In genomic region chr7:66445117-66445905, GRCm38 (mm10) we compare ENCODE assay signal across 24 mouse cellular contexts. TPM values are rescaled to one million over a fixed set of nuclear protein-coding genes. Genes with fewer than 3 reads are reported as not detected.
A peak's percentile ranks its signal among the peaks of the same experiment; 100 is the strongest.
DNase-seq lines count a peak whose midpoint lies in the region; ATAC-seq and TF ChIP-seq lines count a peak whose summit lies in the region.
"Had no signal": no experiment of that assay in that cellular context is flagged by ENCODE, and none has a peak within 500 bp of the region (broad histone marks: within the 10 kb centered on the region; RNA-seq: fewer than 3 reads in every experiment).

No protein-coding gene starts in this region.

- peaks cover 9% of the 10 kb centered on the region for H3K4me1 ChIP-seq in heart, embryonic 12.5 days (replicated peaks)
- H3K4me1 ChIP-seq in megakaryocyte, embryonic 14.5 days, result peaks cover 47% of the 10 kb centered on the region
- H3K4me1 ChIP-seq in embryonic facial prominence, embryonic 10.5 days, result peaks cover 47% of the 10 kb centered on the region

- no peak for ATAC-seq in heart, embryonic 12.5 days (ENCODE audit: insufficient number of reproducible peaks, low FRiP score)
- ATAC-seq in megakaryocyte, adult 5-6 weeks (ENCODE audit: poor library complexity, severe bottlenecking), result no peak
- ATAC-seq: forebrain, embryonic 15.5 days had no signal

- peak; percentile 88 for DNase-seq in heart, adult 11 months
- peak; percentile 22 for DNase-seq in embryonic facial prominence, embryonic 10.5 days (ENCODE audit: low spot score)
- DNase-seq in retina, embryonic 14.5 days (ENCODE audit: low spot score), result peak; percentile 85
- DNase-seq in gastrocnemius, adult 2 months, result no peak
- DNase-seq: adrenal gland, postnatal 25 days; cerebellum, adult 11-12 months; cerebellum, adult 9-11 months; embryo, embryonic 11 days; heart, postnatal 36 days; kidney, adult 8-10 months; kidney, postnatal 4 days; lung, postnatal 36 days; right cerebral cortex, postnatal 25 days had no signal

- H3K9me3 ChIP-seq in heart, embryonic 12.5 days (replicated peaks), result no peaks in the 10 kb centered on the region
- H3K9me3 ChIP-seq in megakaryocyte, embryonic 14.5 days, result no peaks in the 10 kb centered on the region
- H3K9me3 ChIP-seq in embryonic facial prominence, embryonic 10.5 days, result no peaks in the 10 kb centered on the region
- H3K9me3 ChIP-seq: embryonic facial prominence, embryonic 13.5 days; forebrain, embryonic 15.5 days; heart, embryonic 15.5 days; limb, embryonic 13.5 days; stomach, embryonic 15.5 days had no signal

- H3K36me3 ChIP-seq in heart, embryonic 12.5 days, result no peaks in the 10 kb centered on the region
- H3K36me3 ChIP-seq in megakaryocyte, embryonic 14.5 days (replicated peaks; ENCODE audit: low read length), result no peaks in the 10 kb centered on the region
- H3K36me3 ChIP-seq in embryonic facial prominence, embryonic 10.5 days (replicated peaks), result no peaks in the 10 kb centered on the region
- H3K36me3 ChIP-seq: embryonic facial prominence, embryonic 13.5 days; forebrain, embryonic 15.5 days; heart, embryonic 15.5 days; limb, embryonic 13.5 days; stomach, embryonic 15.5 days had no signal

- WGBS in heart, embryonic 12.5 days, result 34% methylated on average over 11 of the region's 11 CpGs
- WGBS in embryonic facial prominence, embryonic 10.5 days, result 18% methylated on average over 11 of the region's 11 CpGs

- H3K27me3 ChIP-seq in heart, embryonic 12.5 days (replicated peaks), result no peaks in the 10 kb centered on the region
- H3K27me3 ChIP-seq in megakaryocyte, embryonic 14.5 days (replicated peaks), result peaks cover 28% of the 10 kb centered on the region
- 0 out of 2 replicates have a peak, but pooled peaks cover 4% of the 10 kb centered on the region for H3K27me3 ChIP-seq in embryonic facial prominence, embryonic 10.5 days (replicated peaks; ENCODE audit: low read depth, poor library complexity, severe bottlenecking)
- H3K27me3 ChIP-seq: embryonic facial prominence, embryonic 13.5 days; forebrain, embryonic 15.5 days; stomach, embryonic 15.5 days had no signal

- H3K9ac ChIP-seq in heart, embryonic 12.5 days, result no peak overlapping the region
- H3K9ac ChIP-seq: embryonic facial prominence, embryonic 13.5 days; forebrain, embryonic 15.5 days; heart, embryonic 15.5 days; hindbrain, embryonic 14.5 days; limb, embryonic 13.5 days; stomach, embryonic 15.5 days had no signal

- H3K27ac ChIP-seq in heart, embryonic 12.5 days (ENCODE audit: poor library complexity, severe bottlenecking), result no peak overlapping the region
- H3K27ac ChIP-seq in embryonic facial prominence, embryonic 10.5 days (replicated peaks), result peak overlapping the region; percentile 68
- H3K27ac ChIP-seq in gastrocnemius, adult 2 months, result no peak overlapping the region
- H3K27ac ChIP-seq: embryonic facial prominence, embryonic 13.5 days; forebrain, embryonic 15.5 days; heart, embryonic 15.5 days; hindbrain, embryonic 14.5 days; kidney, postnatal 0 days; limb, embryonic 13.5 days; stomach, embryonic 15.5 days had no signal

- H3K4me2 ChIP-seq in heart, embryonic 12.5 days, result no peak overlapping the region
- H3K4me2 ChIP-seq: embryonic facial prominence, embryonic 13.5 days; forebrain, embryonic 15.5 days; heart, embryonic 15.5 days; hindbrain, embryonic 14.5 days; limb, embryonic 13.5 days; liver, embryonic 11.5 days; stomach, embryonic 15.5 days had no signal

- TF ChIP-seq CTCF in gastrocnemius, adult 2 months (IDR thresholded peaks at IDR 0.05), result no peak

- H3K4me3 ChIP-seq in heart, embryonic 12.5 days, result no peak overlapping the region
- H3K4me3 ChIP-seq in megakaryocyte, embryonic 14.5 days (replicated peaks), result peak overlapping the region; percentile 2
- H3K4me3 ChIP-seq in embryonic facial prominence, embryonic 10.5 days, result no peak overlapping the region
- H3K4me3 ChIP-seq in gastrocnemius, adult 2 months, result no peak overlapping the region
- H3K4me3 ChIP-seq: embryonic facial prominence, embryonic 13.5 days; forebrain, embryonic 15.5 days; heart, embryonic 15.5 days; limb, embryonic 13.5 days; stomach, embryonic 15.5 days had no signal

- intact Hi-C loops in gastrocnemius, adult 2 months (cut with DNase I), result no loop called here

RNA-seq across cellular contexts. Expression of gene Aldh1a3, which starts 18.0 kb away (rescaled TPM):
- polyA plus RNA-seq in heart, embryonic 12.5 days (2016; fragmentation: Nextera tagmentation; extraction: Ambion mirVana), result 0.69 and 0.74 TPM in 2 replicates
- not detected in 2 replicates for polyA plus RNA-seq in megakaryocyte, embryonic 14.5 days (2012; ENCODE audit: insufficient read depth, low replicate concordance)
- total RNA-seq in megakaryocyte, adult 5-6 weeks (2015), result 0.16 TPM in 1 of 2 replicates, not detected in the other
- not detected in 2 replicates for total RNA-seq in megakaryocyte, adult 5-6 weeks (2017)
- polyA plus RNA-seq in embryonic facial prominence, embryonic 10.5 days (2016; fragmentation: Nextera tagmentation; extraction: Ambion mirVana), result 39.7 and 47.1 TPM in 2 replicates
- 1 to 10 TPM; 2.0 to 2.5 TPM for total RNA-seq in gastrocnemius, adult 2 months (2021)

RNA-seq across cellular contexts. Expression of gene Lrrk1, which starts 57.2 kb away (rescaled TPM):
- polyA plus RNA-seq in heart, embryonic 12.5 days (2016; fragmentation: Nextera tagmentation; extraction: Ambion mirVana), result 9.1 and 9.8 TPM in 2 replicates
- polyA plus RNA-seq in megakaryocyte, embryonic 14.5 days (2012; ENCODE audit: insufficient read depth, low replicate concordance), result 7.7 and 9.8 TPM in 2 replicates
- total RNA-seq in megakaryocyte, adult 5-6 weeks (2015), result 20.6 and 25.6 TPM in 2 replicates
- total RNA-seq in megakaryocyte, adult 5-6 weeks (2017), result 26.6 and 27.9 TPM in 2 replicates
- polyA plus RNA-seq in embryonic facial prominence, embryonic 10.5 days (2016; fragmentation: Nextera tagmentation; extraction: Ambion mirVana), result 8.5 and 8.7 TPM in 2 replicates
- 1 to 10 TPM; 3.0 to 6.4 TPM for total RNA-seq in gastrocnemius, adult 2 months (2021)

Comparison
In these comparisons a context has a peak if more than half of its experiments do, and no peak if none do; other contexts are left out.
1. RNA of gene Aldh1a3, which starts 18.0 kb away (polyA plus RNA-seq): 39.7 to 47.1 TPM in embryonic facial prominence, embryonic 10.5 days; 0.69 to 0.74 TPM in heart, embryonic 12.5 days and not detected in megakaryocyte, embryonic 14.5 days; every median in the first group is over 10 times any median in the second.